Mouse (Mus musculus) frontal cortex, postnatal 14 days (tissue): ENCODE data around the gene Krtap1-5.
"Not testable (repeated sequence)": the region's sequence is repeated elsewhere in the genome, so short reads cannot be mapped to it uniquely, and the experiment has no call there.

Experiments
- DNase-seq, 2 experiments: peaks; one replicate each; pipeline ENCODE4 v3.0.0; 2022; ENCODE audit warnings: low spot score in 2 of 2

The Krtap1-5 gene

DNA sequence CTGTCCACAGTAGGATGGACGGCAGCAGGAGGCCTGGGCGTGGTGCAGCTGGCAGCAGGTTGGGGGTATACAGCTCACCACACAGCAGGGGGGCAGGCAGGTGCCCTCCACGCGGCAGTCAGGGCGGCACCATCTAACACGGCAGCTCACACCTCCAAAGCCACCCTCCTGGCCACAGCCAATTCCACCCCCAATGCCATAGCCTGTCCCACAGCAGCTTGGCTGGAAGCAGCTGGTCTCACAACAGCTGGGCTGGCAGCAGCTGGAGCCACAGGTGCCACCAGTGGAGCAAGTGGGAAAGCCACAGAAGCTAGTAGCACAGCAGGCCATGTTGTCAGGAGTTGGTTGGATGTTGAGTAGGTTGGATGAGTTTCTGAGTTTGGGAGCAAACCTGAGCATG, at the start of gene Krtap1-5:
Gene Krtap1-5 (minus strand): TSS at position 381 of the 400 bp plus-strand sequence.
- no peak for DNase-seq

DNA sequence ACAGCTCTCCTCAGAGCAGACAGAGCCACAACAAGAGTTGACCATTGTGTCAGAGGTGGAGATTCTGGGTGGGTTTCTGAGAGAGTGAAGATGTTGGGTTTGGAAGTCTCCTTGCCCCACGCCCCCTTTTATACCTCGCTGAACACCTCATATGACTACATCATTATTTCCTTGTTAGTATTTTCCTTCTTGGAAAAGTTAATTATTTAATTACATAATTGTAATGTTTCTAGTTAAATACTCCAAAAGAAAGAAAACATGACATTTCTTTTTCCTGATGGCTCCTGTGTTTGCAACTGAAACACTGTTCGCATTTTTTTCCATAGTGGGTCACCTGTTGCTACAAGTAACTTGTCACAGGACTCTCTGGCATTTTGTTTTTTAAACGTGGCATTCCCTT, 47.3 kb upstream of the Krtap1-5 start, which contains the start of gene Krtap4-1:
Gene Krtap4-1 (minus strand): TSS at position 101 of the 400 bp plus-strand sequence.
- DNase-seq = no peak

DNA sequence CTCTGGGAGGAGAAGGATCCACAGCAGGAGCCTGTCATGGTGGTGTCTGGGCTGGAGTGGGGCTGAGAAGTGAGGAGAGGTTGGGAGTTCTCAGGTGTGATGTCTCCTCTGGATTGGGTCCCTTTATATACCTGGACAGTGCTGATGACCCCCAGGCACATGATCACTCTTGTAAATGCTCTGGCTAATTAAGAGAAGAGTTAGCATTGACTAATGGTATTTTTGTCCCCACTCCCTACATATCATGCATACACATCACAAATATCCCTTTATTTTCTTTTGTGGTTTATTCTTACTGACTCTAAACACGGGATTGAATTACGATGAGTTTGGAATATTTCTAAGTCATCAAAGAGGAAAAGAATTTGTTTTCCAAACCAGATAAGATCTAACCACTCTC, 39.5 kb upstream of the Krtap1-5 start, which contains the start of gene Gm11562:
Gene Gm11562 (minus strand): TSS at position 101 of the 400 bp plus-strand sequence.
- DNase-seq = no peak

DNA sequence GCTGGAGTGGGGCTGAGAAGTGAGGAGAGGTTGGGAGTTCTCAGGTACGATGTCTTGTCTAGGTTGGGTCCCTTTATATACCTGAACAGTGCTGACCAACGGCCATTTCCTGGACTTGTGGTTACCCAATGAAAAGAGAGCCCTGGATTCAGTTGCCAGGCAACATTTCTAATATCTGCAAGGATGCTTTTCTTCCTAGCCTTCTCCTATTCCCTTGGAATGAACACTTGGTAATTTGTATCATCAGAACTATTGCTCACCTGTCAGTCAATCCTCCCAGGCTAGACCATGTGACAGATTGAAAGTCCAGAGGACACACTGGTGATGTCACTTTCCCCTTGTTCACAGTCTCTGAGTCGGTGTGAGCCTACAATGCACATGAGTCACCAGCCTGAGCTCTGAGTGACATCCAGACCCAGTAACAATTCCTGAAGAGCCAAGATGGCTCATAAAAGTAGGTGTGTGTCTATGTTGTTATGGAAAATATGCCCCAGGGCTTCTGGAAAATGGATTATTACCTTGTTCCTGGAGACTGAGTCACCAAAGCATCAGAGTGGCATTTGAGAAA, 34.1 kb upstream of the Krtap1-5 start, which contains the start of gene Krtap2-4:
Gene Krtap2-4 (minus strand): TSS at position 51 of the 568 bp plus-strand sequence.
- DNase-seq = no peak

DNA sequence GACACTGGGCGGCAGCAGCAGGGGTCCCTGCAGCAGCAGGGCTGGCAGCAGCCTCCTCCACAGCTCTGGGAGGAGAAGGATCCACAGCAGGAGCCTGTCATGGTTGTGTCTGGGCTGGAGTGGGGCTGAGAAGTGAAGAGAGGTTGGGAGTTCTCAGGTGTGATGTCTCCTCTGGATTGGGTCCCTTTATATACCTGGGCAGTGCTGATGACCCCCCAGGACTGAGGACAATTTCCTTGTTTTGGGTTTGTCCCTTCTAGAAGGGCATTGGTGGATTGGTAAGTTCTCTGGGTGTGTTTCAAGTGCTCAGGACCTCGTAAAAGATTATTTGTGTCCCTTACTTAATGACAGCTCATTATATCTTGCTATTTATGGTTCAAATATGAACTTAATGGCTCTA, 29.3 kb upstream of the Krtap1-5 start, which contains the start of gene Gm11937:
Gene Gm11937 (minus strand): TSS at position 101 of the 400 bp plus-strand sequence.
- not testable (repeated sequence) for DNase-seq

DNA sequence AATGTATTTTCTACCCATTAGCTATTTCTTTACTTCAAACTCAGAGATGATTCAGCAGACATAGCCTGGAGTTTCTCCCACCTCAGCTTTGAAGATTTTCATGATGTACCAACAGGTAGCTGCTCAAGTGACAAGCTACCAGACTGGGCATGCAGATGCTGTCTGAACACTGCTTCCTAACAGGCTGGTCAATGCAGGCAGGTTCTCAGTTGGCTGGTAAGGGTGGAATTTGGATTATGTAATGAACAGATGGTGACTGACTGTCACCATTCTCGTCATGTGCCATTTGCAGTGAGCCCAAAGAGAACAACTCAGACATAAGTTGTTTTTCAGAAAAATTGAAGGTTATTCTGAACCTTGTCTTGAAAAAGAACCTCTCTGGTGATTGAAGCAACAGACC, 28.3 kb upstream of the Krtap1-5 start:
- DNase-seq = peak; percentile 5 to 10

DNA sequence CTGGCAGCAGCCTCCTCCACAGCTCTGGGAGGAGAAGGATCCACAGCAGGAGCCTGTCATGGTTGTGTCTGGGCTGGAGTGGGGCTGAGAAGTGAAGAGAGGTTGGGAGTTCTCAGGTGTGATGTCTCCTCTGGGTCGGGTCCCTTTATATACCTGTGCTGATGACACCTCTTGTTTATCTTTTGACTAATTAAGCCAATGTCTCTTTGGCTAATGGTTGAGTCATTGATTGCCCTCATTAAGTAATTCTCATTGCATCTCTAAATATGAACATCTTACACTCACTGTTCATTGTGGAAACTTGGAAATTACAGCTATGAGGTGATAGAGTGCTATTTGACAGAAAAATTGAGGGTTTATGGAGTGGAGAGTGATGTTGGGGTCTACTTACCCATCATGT, 22.4 kb upstream of the Krtap1-5 start, which contains the start of gene Gm11938:
Gene Gm11938 (minus strand): TSS at position 101 of the 400 bp plus-strand sequence.
- DNase-seq = not testable (repeated sequence)

DNA sequence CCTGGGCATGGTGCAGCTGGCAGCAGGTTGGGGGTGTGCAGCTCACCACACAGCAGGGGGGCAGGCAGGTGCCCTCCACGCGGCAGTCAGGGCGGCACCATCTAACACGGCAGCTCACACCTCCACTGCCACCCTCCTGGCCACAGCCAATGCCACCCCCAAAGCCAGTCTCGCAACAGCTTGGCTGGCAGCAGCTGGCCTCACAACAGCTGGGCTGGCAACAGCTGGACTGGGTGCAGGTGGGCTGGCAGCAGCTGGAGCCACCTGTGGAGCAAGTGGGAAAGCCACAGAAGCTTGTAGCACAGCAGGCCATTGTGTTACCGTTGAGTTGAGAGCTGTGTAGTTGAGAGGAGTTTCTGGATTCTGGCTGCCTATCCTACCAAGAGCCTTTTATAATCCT, 16.9 kb upstream of the Krtap1-5 start, which contains the start of gene Krtap9-3:
Gene Krtap9-3 (minus strand): TSS at position 364 of the 400 bp plus-strand sequence.
- DNase-seq = not testable (repeated sequence)

DNA sequence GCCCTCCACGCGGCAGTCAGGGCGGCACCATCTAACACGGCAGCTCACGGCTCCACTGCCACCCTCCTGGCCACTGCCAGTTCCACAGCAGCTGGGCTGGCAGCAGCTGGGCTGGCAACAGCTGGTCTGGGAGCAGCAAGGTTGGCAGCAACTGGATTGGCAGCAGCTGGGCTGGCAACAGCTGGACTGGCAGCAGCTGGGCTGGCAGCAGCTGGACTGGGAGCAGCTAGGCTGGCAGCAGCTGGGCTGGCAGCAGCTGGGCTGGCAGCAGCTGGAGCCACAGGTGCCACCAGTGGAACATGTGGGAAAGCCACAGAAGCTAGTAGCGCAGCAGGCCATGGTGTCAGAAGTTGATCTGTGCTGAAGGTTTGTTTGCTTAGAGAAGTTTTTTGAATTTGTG, 10.2 kb upstream of the Krtap1-5 start, which contains the start of gene Krtap1-3:
Gene Krtap1-3 (minus strand): TSS at position 359 of the 400 bp plus-strand sequence.
- DNase-seq = no peak

DNA sequence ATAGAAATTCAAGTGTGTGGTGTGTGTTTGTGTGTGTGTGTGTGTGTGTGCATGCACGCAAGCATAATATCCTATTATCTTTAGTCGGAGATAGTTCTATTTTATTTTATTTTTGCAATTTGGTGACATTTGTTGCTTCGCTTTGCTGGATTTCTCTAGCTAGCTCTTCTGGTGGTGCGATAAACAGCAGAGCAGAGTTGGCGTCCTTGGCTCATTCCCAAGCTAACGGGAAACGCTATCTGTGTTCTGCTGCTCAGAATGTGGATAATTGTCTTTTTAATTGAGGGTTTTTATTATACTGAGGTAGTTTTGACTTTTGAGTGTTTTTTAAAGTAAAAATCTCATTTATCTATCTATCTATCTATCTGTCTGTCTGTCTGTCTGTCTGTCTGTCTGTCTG, 4.3 kb upstream of the Krtap1-5 start:
- no peak for DNase-seq

DNA sequence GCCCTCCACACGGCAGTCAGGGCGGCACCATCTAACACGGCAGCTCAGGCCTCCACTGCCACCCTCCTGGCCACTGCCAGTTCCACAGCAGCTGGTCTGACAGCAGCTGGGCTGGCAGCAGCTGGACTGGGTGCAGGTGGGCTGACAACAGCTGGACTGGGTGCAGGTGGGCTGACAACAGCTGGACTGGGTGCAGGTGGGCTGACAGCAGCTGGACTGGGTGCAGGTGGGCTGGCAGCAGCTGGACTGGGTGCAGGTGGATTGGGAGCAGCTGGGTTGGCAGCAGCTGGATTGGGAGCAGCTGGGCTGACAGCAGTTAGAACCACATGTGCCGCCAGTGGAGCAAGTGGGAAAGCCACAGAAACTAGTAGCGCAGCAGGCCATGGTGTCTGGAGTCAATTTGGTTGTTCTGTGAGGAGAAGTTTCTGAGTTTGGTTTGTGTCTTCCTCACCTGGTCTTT, 2.5 kb upstream of the Krtap1-5 start, which contains the start of gene Krtap1-4:
Gene Krtap1-4 (minus strand): TSS at position 410 of the 460 bp plus-strand sequence.
- no peak for DNase-seq

DNA sequence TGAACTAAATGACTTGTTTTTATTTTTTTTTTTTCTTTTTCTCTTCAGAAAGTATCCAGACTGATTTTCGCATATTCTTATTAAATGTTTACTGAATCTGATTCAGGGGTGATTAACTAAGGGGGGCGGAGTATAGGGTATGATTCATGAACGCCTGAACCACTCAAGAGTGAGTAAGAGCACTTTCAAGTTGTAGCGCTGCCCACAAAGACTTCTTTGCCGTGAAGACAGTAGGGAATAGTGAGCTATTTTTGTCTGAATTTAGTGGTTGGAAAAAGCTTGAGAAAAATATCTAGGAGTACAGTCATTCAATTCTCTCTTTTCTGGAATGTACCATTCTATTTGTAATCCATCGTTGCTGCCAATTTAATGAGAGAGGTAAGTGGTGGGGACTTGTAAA, 748 bp upstream of the Krtap1-5 start:
- no peak for DNase-seq

DNA sequence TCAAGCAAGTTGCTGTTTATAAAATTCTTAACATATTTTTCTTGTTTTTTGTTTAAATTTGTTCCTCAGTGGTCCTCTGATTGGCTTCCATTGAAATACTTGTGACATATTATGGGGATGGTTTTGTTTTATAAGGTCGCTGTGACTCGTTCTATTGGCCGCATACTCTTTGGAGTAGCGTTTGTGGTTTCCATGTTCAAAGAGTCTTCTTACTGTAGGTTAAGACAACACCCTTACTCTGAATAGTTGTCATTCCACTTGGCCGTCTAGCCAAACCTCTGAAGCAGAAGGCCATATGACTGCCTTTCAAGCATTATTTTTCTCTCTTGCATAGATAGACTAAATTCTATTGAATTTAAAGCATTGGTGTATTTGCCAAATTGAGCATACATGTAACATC, 235 bp upstream of the Krtap1-5 start:
- no peak for DNase-seq

DNA sequence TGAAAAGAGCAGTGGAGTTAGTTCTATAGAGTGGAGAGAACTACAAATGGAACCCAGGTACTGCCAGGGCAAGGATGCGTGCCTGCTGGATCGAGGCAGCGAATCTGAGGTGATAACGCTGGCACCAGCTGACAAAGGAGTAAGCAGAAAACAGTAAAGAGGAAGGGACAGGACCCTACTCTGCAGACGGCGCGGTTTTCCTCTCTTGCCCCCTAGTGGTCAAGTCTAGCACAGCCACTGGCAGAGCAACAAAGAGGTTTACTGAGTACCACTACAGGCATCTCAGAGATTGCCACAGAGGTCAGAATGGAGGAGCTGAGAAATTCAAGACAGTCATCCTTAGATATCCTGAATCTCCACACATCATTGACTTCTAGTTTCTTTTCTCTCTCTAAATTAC, 6.7 kb downstream of the Krtap1-5 start:
- DNase-seq = peak; percentile 18 to 63

DNA sequence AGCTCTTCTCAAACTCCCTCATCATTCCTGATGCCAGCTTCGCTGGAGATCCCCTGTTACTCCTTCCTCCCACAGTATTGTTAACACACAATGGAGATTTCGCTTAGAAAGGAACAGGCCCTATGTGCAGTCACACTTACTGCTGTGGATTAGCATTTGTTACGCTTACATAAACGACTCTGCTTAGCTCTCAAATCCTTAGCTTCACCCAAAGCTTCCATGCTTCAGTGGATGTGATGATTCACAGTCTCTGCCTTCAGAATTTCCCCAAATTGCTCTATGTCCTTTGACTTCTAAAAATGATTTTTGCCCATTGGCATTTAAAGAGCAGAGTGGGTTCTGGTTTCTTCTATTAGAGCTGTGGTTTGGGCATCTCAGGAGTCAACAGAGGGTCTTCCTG, 7.7 kb downstream of the Krtap1-5 start:
- no peak for DNase-seq

DNA sequence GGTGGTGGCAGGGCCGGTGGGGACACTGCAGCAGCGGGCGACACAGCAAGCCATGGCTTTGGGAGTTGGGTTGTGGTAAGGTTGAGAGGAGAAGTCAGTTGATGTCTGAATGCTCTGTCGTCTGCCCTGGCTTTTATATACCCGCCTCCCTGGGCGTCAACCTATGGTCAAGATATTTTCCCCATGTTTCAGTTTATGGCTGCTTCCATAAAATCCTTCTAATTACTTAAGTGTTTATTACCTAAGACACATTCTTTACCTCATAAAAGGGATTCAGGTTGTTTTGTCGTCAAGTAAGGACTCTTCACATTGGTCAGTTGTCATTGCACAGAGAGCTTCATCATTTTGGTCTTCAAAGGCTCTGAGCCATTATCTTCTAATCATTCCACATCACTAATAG, 14.3 kb downstream of the Krtap1-5 start, which contains the start of gene Krtap3-1:
Gene Krtap3-1 (minus strand): TSS at position 101 of the 400 bp plus-strand sequence.
- no peak for DNase-seq

DNA sequence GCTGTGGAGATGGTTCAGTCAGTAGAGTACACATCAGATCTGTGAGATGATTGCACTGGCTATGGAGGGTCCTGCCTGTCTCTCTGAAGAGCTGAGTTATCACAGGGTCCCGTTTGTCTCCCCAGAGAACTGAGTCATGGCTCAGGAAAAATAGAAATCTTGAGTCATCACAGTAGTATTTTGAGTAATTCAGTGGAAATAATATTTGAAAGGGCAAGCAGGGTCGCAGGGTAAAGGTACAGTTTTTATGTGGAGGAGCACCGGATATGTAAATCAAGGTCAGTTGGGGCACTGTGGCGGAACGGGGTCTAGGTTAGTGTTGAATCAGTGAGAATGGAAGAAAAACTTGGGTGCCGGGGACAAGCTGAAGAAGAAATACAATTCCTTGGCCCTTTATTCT, 18.2 kb downstream of the Krtap1-5 start:
- DNase-seq = no peak

DNA sequence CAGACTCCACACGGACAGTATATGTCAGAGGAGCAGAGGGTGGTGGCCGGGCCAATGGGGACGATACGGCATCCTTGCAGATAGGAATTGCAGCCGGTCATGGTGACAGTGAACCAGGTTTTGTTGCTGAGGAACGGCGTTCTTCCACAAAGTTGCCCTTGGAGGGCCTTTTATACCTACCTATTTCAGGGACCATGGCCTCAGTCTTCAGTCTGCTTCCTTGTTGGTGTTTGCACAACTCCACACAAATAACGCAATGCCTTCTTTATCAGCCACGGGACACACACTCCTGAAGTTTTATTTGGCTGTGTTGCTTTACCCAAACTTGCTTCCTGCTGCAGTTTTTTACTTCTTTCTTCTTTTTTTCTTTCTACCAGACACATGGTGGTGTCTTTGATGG, 21.4 kb downstream of the Krtap1-5 start, which contains the start of gene Gm11939:
Gene Gm11939 (minus strand): TSS at position 101 of the 400 bp plus-strand sequence.
- no peak for DNase-seq

DNA sequence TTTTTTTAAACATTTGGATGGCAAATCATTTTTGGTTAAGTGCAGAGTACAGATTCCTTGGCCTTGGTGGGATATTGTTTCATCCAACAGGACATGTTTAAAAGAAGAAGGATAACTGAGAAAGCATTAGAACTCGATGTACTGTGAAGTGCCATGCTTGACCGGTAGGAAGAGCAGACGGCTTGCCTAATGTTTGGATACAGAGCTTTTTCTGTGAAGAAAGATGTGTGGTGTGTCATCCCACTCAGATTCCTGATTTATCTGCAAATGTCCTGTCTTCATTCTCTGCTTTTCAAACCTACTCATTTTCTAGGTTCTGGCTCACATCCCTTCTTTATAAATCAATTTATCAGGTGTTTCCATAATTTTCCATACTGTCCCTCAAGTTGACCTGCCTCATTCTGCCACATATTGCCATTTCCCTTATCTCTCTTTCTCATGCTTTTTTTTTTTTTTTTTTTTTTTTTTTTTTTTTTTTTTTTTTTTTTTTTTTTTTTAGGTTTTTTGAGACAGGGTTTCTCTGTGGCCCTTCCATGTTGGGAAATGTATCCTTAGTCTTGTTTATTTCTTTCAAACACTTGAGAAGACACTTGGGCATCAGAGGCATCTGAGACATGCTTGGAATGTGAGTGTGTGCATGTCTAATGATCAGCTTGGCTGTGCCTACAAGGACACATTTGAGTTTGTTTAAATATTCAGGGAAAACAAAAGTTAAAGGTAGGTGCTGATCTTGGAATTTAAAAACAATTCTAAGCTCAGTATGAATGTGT, 22.7 kb downstream of the Krtap1-5 start:
- no peak for DNase-seq

DNA sequence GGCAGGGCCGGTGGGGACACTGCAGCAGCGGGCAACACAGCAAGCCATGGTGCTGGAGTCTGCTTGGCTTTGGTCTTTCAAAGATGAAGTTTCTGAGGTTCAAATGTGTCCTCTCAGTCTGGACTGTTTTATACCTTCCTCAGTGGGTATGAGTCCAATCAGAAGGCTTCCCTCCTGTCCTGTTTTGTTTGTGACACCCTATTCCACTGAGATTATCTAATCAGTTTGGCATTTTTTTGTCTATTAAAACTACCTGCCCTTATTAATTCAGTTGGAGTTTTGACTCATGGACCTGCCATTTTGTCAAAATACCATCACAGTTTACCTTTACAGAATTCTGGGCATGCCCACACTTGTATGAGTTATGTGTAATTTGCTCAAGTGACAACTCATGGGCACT, 24.1 kb downstream of the Krtap1-5 start, which contains the start of gene Krtap3-2:
Gene Krtap3-2 (minus strand): TSS at position 101 of the 400 bp plus-strand sequence.
- DNase-seq = no peak

DNA sequence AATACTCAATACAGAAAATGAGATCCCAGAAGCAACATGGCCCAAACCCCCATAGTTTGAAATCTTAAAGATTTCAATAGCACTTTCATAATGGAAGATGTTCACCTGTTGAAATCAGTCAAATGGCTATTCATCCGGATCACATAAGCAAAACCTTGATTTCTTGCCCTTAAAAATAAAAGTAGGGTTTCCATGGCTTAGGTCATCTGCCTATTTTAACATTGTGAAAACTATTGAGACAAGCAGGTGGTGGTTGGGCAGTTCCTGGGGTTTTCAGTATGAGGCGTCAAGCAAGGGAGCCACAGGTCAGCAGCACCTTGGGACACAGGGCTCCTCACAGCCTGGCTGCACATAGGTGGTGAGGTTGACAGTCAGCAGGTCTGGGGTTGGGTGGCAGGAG, 24.6 kb downstream of the Krtap1-5 start:
- DNase-seq = no peak

DNA sequence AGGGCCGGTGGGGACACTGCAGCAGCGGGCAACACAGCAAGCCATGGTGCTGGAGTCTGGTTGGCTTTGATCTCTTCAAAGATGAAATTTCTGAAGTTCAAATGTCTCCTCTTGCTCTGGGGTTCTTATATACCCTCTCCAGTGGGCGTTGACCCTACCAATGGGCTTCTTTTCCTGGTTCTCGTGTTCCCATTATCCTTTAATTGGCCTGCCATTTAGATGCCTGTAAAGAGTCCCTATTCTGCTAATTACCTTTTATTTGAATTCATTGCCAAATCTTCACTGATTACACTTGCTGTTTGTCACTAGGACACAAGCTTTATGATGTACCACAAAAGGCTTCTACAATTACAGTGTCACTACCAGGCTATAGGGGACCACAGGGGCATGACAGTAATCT, 30.1 kb downstream of the Krtap1-5 start, which contains the start of gene Krtap3-3:
Gene Krtap3-3 (minus strand): TSS at position 101 of the 400 bp plus-strand sequence.
- DNase-seq = no peak
